Mouse (Mus musculus): ENCODE measurements around the gene Slc25a14. TPM values are rescaled to one million over a fixed set of nuclear protein-coding genes. Genes with fewer than 3 reads are reported as not detected.
A peak's percentile ranks its signal among the peaks of the same experiment; 100 is the strongest.

The Slc25a14 gene
- polyA plus RNA-seq, 1 experiment from 2014 or later, result 3.4 TPM

DNA sequence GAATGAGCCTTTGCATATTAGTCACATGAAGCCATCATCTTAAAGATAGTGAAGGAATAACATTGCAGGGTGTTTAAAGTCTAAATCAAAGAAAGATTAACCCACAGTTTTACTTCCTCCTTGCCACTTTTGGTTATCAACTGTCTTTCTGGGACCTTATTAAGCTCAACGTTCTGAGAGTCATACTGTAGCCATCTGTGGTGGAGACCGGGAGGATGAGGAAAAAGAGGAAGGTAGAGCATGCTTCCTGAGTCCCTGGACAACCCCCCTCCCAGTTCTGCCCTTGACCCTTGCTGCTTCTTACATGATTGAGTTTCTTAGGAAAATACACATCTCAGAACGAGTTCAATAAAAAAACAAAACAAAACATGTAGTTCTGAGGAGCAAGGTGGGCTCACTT lies 48.5 kb downstream of the Slc25a14 start:
- no peak overlapping the region for H3K9ac ChIP-seq (replicated peaks)
- no peak overlapping the region for H3K4me2 ChIP-seq (ENCODE audit: low read depth, low read length)
- no peak for TF ChIP-seq EP300 (IDR thresholded peaks at IDR 0.05; ENCODE audit: low read depth)
- TF ChIP-seq CTCF (IDR thresholded peaks at IDR 0.05; ENCODE audit: low read depth), result no peak
- no peaks in the 10 kb centered on the region for H3K4me1 ChIP-seq (ENCODE audit: insufficient read depth)
- 37% methylated on average over 3 of the region's 3 CpGs for WGBS (ENCODE audit: insufficient replicate concordance)
- H3K27me3 ChIP-seq (ENCODE audit: insufficient read depth, low read length), result no peaks in the 10 kb centered on the region; the same call in 1 of the 2 replicates
- ATAC-seq (no peak), DNase-seq (no peak)
- no peaks in the 10 kb centered on the region for H3K36me3 ChIP-seq (replicated peaks; ENCODE audit: insufficient read depth, low read length)
- H3K27ac ChIP-seq (ENCODE audit: low read depth), result no peak overlapping the region
- H3K4me3 ChIP-seq (ENCODE audit: low read depth, low read length), result no peak overlapping the region
- H3K9me3 ChIP-seq (ENCODE audit: low read length), result no peaks in the 10 kb centered on the region

DNA sequence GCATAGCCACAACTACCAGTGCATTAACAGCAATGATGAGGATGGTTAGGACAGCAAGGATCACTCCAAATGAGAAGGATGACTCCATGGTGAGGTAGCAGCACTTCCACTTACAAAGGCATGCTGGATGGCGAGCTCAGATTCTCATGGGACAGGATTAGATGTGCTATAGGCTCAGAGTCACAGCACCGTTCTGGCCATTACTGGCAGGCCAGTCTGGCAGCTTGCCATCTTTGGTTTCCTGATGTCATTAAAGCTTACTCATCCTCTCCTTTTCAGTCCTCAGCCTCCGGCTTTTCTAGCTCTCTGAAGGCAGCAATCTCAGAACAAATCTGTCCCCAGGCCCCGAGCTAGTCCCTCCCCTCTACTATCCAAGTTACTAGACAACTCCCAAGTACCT lies 51.0 kb downstream of the Slc25a14 start, which contains the start of gene Gpr119:
Gene Gpr119, minus strand, starts transcription at position 308 of the 400 bp plus-strand sequence.
- 64% methylated on average over 4 of the region's 4 CpGs for WGBS (ENCODE audit: insufficient replicate concordance)
- DNase-seq, result no peak
- no peak within 1 kb of the TSS for H3K4me2 ChIP-seq (ENCODE audit: low read depth, low read length)
- ATAC-seq, result no peak
- TF ChIP-seq CTCF (IDR thresholded peaks at IDR 0.05; ENCODE audit: low read depth) (no peak), EP300 (IDR thresholded peaks at IDR 0.05; ENCODE audit: low read depth) (no peak)
- no peak within 1 kb of the TSS for H3K27ac ChIP-seq (ENCODE audit: low read depth)
- no peaks in the 10 kb centered on the region for H3K4me1 ChIP-seq (ENCODE audit: insufficient read depth)
- no peaks in the 10 kb centered on the region for H3K9me3 ChIP-seq (ENCODE audit: low read length)
- H3K27me3 ChIP-seq (ENCODE audit: insufficient read depth, low read length), result no peaks in the 10 kb centered on the region; the same call in 1 of the 2 replicates
- H3K36me3 ChIP-seq (replicated peaks; ENCODE audit: insufficient read depth, low read length), result no peaks in the 10 kb centered on the region
- no peak within 1 kb of the TSS for H3K4me3 ChIP-seq (ENCODE audit: low read depth, low read length)
- no peak within 1 kb of the TSS for H3K9ac ChIP-seq (replicated peaks)

DNA sequence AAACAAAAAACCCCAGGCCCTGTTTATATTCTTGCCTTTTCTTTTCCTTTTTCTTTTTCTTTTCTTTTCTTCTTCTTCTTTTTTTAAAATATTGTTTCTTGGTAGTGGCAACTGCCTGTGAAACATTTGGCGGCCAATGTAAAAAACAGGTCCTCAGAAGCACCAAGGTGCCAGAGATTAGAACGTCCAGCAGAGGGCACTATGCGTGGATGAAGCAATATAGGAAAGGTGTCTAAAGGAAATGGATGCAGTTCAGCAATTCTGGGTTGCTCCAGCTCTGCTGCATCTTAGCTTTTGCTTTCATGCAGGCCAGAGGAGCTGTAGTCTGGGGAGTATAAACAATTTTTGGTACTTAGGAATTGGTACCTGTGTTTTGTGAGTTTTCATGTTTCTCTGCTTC lies 60.2 kb downstream of the Slc25a14 start:
- WGBS (ENCODE audit: insufficient replicate concordance), result 20% methylated on average over 3 of the region's 3 CpGs
- H3K27me3 ChIP-seq (ENCODE audit: insufficient read depth, low read length), result no peaks in the 10 kb centered on the region
- H3K27ac ChIP-seq (ENCODE audit: low read depth), result no peak overlapping the region
- DNase-seq, result peak; percentile 39
- H3K36me3 ChIP-seq (replicated peaks; ENCODE audit: insufficient read depth, low read length), result no peaks in the 10 kb centered on the region
- H3K9ac ChIP-seq (replicated peaks), result no peak overlapping the region
- H3K9me3 ChIP-seq (ENCODE audit: low read length), result no peaks in the 10 kb centered on the region
- no peak overlapping the region for H3K4me2 ChIP-seq (ENCODE audit: low read depth, low read length)
- no peaks in the 10 kb centered on the region for H3K4me1 ChIP-seq (ENCODE audit: insufficient read depth)
- TF ChIP-seq CTCF (IDR thresholded peaks at IDR 0.05; ENCODE audit: low read depth), result peak; percentile 73
- TF ChIP-seq EP300 (IDR thresholded peaks at IDR 0.05; ENCODE audit: low read depth), result no peak
- no peak overlapping the region for H3K4me3 ChIP-seq (ENCODE audit: low read depth, low read length)
- ATAC-seq, result no peak

DNA sequence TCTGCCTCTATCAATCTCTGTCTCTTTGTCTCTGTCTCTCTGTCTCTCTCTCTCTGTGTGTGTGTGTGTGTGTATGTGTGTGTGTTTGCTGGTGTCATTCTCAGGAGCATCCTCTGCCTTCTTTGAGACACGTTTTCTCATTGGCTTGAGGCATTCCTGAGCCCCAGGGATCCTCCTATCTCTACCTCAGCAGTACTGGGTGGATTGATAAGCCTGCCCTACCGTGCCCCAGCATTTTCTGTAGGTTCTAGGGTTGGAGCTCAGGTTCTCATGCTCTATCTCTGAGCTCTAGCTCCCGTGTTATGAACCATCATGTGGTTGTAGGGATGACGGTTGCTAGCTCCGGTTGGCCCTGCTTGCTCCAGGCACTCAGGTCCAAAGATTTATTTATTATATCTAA lies 60.6 kb downstream of the Slc25a14 start:
- Histone ChIP-seq H3K4me3 (ENCODE audit: low read depth, low read length) (no peak overlapping the region), H3K27me3 (ENCODE audit: insufficient read depth, low read length) (no peaks in the 10 kb centered on the region), H3K36me3 (replicated peaks; ENCODE audit: insufficient read depth, low read length) (no peaks in the 10 kb centered on the region), H3K27ac (ENCODE audit: low read depth) (no peak overlapping the region), H3K4me2 (ENCODE audit: low read depth, low read length) (no peak overlapping the region), H3K9me3 (ENCODE audit: low read length) (no peaks in the 10 kb centered on the region), H3K4me1 (ENCODE audit: insufficient read depth) (no peaks in the 10 kb centered on the region), H3K9ac (replicated peaks) (no peak overlapping the region)
- 54% methylated on average over 5 of the region's 5 CpGs for WGBS (ENCODE audit: insufficient replicate concordance)
- TF ChIP-seq EP300 (IDR thresholded peaks at IDR 0.05; ENCODE audit: low read depth), result no peak
- TF ChIP-seq CTCF (IDR thresholded peaks at IDR 0.05; ENCODE audit: low read depth), result no peak
- no peak for DNase-seq
- ATAC-seq, result no peak

DNA sequence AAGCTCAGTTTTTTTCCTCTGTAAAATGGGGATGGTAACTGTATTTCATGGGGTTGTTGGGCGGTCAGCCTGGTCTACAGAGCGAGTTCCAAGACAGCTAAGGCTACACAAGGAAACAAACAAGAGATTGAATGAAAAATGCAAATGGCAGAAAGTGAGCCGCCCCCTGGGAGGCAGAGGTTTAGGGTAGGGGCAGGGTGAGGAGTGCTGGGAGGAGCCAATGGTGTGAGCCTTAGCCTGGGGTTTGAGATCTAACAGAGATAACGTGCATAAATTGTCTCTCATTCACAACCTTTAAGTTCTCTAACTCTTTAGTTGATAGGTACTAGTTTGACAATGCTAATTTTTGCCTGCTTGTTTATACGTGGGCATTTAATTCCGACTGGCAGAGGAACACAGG lies 71.2 kb downstream of the Slc25a14 start:
- Histone ChIP-seq H3K36me3 (replicated peaks; ENCODE audit: insufficient read depth, low read length) (no peaks in the 10 kb centered on the region), H3K9me3 (ENCODE audit: low read length) (no peaks in the 10 kb centered on the region), H3K27ac (ENCODE audit: low read depth) (no peak overlapping the region), H3K9ac (replicated peaks) (no peak overlapping the region), H3K4me1 (ENCODE audit: insufficient read depth) (0 out of 2 replicates have a peak, but pooled peaks cover 4% of the 10 kb centered on the region), H3K4me3 (ENCODE audit: low read depth, low read length) (peak overlapping the region; percentile 60), H3K27me3 (ENCODE audit: insufficient read depth, low read length) (no peaks in the 10 kb centered on the region), H3K4me2 (ENCODE audit: low read depth, low read length) (peak overlapping the region; percentile 70)
- ATAC-seq (peak; percentile 51), DNase-seq (no peak)
- 33% methylated on average over 6 of the region's 6 CpGs for WGBS (ENCODE audit: insufficient replicate concordance)
- TF ChIP-seq CTCF (IDR thresholded peaks at IDR 0.05; ENCODE audit: low read depth) (no peak), EP300 (IDR thresholded peaks at IDR 0.05; ENCODE audit: low read depth) (no peak)

DNA sequence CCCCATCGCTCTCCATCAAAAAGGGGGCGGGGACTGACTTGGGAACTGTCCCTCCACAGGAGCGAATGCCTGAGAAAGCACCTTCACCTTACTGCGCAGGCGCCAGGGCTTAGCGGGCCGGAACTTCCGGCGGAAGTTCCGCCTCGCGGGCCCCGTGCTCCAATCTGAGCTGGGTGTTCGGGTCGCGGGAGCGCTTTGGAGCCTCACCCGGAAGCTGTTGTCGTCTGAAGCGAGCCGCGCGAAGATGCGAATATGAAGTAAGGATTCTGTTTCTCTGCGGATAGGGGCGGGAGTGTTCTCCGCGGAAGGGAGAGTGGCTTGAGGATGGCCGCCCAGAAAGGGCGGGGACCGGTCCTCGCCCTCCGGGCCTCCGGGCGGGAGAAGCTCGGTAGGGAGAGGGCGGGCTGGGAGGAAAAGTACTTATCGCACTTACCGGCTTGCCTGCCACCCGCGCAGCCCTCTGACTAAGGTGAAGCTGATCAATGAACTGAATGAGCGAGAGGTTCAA lies 71.7 kb downstream of the Slc25a14 start, which contains the start of gene Rbmx2:
Gene Rbmx2, plus strand, starts transcription at position 141 of the 508 bp plus-strand sequence.
- TF ChIP-seq CTCF (IDR thresholded peaks at IDR 0.05; ENCODE audit: low read depth), result no peak
- TF ChIP-seq EP300 (IDR thresholded peaks at IDR 0.05; ENCODE audit: low read depth), result no peak
- H3K9ac ChIP-seq (replicated peaks), result peak within 1 kb of the TSS; percentile 56; the same call in 1 of the 2 replicates
- peak; percentile 95 for ATAC-seq

More for the DNA sequence above, 71.7 kb downstream of the Slc25a14 start, which contains the start of gene Rbmx2:
- Histone ChIP-seq H3K27me3 (ENCODE audit: insufficient read depth, low read length) (no peaks in the 10 kb centered on the region), H3K36me3 (replicated peaks; ENCODE audit: insufficient read depth, low read length) (no peaks in the 10 kb centered on the region), H3K27ac (ENCODE audit: low read depth) (peak within 1 kb of the TSS; percentile 61; the same call in 1 of the 2 replicates), H3K4me2 (ENCODE audit: low read depth, low read length) (peak within 1 kb of the TSS; percentile 70), H3K4me1 (ENCODE audit: insufficient read depth) (0 out of 2 replicates have a peak, but pooled peaks cover 4% of the 10 kb centered on the region), H3K4me3 (ENCODE audit: low read depth, low read length) (peak within 1 kb of the TSS; percentile 60), H3K9me3 (ENCODE audit: low read length) (no peaks in the 10 kb centered on the region)
- 13% methylated on average over 42 of the region's 42 CpGs for WGBS (ENCODE audit: insufficient replicate concordance)
- peak; percentile 90 for DNase-seq
